Mouse (Mus musculus) natural killer cell, adult 2 months (primary cell): ENCODE results near the gene Dhx30.
A peak's percentile ranks its signal among the peaks of the same experiment; 100 is the strongest.
"Not testable (repeated sequence)": the region's sequence is repeated elsewhere in the genome, so short reads cannot be mapped to it uniquely, and the experiment has no call there.

ENCODE experiments used
- DNase-seq, 2 experiments: peaks; one replicate each; pipeline ENCODE4 v3.0.0; 2022; ENCODE audit warnings: low spot score in 2 of 2

Dhx30 gene

GRCm38 (mm10) chr9:110094761-110095160 is 22.9 kb downstream of the Dhx30 start:
- no peak for DNase-seq

GRCm38 (mm10) chr9:110093303-110093702 is 24.3 kb downstream of the Dhx30 start:
- DNase-seq, result peak; percentile 9 to 23

DNA sequence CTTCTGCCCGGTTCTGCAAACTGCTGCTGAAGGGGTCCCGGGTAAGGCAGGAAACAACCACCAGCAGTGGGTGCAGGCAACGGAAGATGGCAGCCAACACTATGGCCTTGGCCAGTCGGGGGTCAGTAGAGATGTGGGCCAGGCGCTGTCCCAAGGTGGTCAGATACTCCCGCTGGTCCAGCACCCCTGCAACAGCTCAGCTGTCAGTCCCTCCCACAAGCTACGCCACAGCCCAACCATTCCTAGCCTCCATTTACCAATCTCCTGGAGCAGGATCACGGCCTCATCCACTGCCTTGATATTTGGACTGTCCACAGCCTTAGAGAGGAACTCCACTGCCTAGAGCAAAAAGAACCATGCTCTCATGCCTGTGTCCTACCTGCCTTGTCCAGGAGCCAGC is 31.9 kb downstream of the Dhx30 start:
- DNase-seq, result no peak

GRCm38 (mm10) chr9:110084201-110084964 is 33.2 kb downstream of the Dhx30 start:
- no peak for DNase-seq

DNA sequence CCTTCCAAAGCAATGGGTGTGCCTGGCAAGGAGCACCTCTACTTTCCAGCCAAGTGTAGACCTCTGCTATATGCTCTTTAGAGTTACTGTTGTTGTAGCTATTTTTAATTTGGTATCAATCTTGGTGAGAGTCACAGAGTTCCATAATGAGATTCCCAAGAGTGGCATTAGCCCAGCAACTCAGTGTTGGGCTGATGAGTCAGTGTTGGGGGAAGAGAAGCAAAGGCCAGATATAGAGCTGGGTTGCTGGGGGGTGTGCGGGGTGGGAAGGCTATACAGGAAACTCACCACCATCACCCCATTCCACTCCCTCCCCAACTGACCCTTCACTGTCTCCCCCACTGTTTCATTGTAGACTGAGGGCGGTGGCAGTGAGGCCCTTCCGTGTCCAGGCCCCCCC is 36.6 kb downstream of the Dhx30 start:
- no peak for DNase-seq

- not testable (repeated sequence) for DNase-seq
Measured at GRCm38 (mm10) chr9:110076468-110076867, 41.2 kb downstream of the Dhx30 start.

DNA sequence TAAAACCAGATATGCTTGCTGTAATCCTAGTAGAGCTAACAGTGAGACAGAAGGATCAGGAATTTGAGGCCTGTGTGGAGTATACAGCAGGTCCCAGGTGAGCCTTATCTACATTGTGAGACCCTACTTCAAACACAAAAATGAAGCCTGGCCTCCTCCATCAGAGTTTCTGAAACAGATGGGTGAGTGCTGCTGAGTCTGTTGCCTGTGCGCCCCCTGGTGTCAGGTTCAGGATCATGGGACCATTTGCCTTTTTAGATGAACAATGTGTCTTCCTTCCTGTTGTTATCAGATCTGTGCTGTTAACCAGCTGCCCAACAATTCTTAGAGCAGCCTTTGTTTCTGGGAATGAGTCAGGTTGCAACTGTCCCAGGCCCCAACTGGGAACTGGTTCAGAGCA is 45.8 kb downstream of the Dhx30 start:
- peak; percentile 23 to 63 for DNase-seq

DNA sequence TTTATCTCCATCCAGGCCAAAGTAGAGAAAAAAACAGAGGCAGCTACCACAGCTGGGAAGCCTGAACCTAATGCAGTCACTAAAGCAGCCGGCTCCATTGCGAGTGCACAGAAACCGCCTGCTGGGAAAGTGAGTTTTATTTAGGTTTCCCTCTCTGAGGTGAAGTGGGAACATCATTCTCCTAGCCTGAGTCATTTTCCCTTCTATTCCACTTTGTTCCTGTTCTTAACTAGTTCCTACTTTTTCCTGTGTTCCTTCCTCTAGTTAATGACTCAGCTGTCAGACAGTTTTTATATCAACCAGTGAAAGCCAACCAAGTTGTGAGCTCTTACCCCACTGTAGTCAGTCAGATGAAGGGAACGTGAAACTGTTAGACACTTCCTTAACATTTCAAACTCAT is 46.6 kb downstream of the Dhx30 start:
- DNase-seq, result no peak

GRCm38 (mm10) chr9:110070358-110070757 is 47.3 kb downstream of the Dhx30 start:
- no peak for DNase-seq

DNA sequence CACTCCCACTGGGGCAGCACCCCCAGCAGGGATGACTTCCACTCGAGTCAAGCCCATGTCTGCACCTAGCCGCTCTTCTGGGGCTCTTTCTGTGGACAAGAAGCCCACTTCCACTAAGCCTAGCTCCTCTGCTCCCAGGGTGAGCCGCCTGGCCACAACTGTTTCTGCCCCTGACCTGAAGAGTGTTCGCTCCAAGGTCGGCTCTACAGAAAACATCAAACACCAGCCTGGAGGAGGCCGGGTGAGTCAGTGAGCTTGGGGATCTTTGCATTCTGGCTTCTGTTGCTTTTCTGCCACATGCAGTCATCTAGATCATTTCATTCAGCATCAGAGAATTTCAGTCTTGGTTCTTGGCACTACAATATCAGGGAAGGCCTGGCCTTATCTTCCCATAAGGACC is 48.9 kb downstream of the Dhx30 start:
- no peak for DNase-seq

- DNase-seq, result no peak
Measured at GRCm38 (mm10) chr9:110064641-110065040, 53.0 kb downstream of the Dhx30 start.

DNA sequence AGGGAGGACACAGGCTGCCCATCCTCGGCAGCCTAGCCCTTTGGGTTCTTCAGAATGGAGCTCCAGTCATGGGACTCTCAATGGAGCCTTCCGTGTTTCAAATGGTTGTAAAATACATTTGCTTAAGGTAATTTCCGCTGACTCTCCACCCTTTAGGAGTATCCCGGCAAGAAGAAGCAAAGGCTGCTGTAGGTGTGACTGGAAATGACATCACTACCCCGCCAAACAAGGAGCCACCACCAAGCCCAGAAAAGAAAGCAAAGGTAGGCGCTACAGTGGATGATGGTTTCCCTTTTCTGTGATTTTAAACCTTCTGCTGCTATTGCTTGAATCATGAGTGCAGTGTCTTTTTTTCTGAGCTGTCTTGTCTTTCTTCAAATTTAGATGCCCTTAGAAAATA is 54.8 kb downstream of the Dhx30 start:
- DNase-seq, result no peak

- DNase-seq, result no peak
Measured at GRCm38 (mm10) chr9:110062405-110062804, 55.2 kb downstream of the Dhx30 start.

GRCm38 (mm10) chr9:110060761-110061160 is 56.9 kb downstream of the Dhx30 start:
- DNase-seq, result no peak

DNA sequence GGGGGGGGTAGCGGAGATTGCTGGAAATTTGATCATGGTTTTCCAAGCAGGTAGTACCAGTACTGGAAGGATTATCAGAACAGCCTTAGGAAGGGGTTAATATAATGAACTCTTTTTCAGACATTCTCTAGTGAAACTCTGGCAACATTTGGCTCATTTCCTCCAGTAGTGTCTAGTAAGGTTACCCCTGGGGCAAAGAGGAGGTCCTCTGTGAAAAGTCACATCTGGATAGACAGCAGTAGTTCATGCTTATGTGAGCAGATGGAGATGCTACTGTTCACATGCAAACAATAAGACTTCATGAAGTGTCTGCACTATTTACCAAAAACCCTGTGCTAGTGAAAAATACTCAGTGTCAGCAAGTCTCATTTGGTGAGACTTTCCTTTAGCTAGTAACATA is 60.4 kb downstream of the Dhx30 start:
- DNase-seq, result no peak

DNA sequence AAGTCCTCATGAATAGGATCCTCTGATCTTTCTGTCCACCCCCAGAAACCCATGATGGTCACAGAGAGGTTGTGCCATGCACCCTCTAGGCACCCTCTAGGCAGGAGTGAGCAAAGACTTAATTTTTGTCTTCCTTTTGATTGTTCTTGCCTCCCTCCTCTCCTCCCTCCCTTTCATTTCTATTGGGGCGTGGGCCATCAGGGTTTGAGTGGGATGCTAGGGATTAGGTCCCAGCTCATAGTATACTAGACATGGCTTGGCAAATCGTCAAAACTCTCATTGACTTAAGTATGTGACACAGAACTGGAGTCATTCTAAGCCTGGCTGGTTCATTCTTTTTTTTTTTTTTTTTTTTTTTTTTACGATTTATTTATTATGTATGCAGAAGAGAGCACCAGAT is 62.8 kb downstream of the Dhx30 start:
- no peak for DNase-seq

DNA sequence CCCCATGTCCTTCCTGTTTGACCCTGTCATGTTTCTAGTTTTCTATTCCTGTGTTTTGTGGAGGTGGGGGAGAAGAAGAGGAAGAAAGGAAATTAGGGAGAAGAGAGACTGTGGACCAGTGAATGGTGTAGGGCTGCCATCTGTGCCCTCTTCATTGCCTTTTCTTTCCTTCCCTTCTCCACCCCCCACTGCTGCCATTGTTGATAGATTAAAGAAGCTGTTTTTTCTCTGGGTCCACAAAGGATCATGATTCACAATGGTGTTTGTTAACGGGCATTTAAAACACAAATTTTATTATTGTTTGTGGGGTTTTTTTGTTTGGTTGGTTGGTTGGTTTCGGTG is 63.6 kb downstream of the Dhx30 start:
- no peak for DNase-seq

DNA sequence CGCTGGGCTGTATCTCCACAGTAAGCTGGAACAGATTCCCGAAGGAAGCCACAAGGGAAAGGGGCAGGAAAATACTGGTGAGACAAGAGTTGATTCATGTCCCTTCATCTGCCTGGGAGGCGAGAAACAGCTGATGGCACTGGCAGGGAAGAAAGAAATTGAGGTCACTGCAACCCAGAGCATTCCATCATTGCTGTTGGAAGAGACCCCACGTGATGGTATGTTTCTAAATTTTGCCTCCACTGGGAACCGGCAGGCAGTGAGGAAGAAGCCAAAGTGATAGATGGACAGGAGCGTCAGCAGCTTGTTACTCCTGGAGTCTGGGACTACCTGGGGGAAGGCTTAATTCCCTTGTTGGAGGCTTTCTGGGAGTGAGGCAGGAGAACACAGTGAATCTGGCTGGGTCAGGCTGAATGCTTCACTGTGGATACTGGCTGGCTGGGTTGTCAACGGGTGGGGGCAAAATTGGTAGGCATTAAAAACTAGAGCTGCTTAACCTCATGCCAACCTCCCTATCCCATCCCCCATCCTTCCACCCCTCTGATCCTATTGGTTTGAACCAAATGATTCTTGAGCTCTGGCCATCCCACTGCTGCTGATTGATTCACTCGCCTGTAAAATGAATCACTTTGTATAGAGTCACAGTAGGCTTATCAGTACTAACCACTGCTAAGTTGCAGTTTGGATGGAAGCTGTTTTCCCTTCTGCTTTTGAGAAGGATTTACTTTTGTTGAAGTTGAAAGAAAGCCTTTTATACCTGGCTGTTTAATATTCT is 64.1 kb downstream of the Dhx30 start:
- no peak for DNase-seq

GRCm38 (mm10) chr9:110052951-110053304 is 64.7 kb downstream of the Dhx30 start:
- DNase-seq, result no peak

GRCm38 (mm10) chr9:110051869-110052661 is 65.6 kb downstream of the Dhx30 start:
- no peak for DNase-seq

GRCm38 (mm10) chr9:110051184-110051583 is 66.4 kb downstream of the Dhx30 start:
- no peak for DNase-seq

GRCm38 (mm10) chr9:110047857-110048256 is 69.8 kb downstream of the Dhx30 start:
- DNase-seq, result no peak

DNA sequence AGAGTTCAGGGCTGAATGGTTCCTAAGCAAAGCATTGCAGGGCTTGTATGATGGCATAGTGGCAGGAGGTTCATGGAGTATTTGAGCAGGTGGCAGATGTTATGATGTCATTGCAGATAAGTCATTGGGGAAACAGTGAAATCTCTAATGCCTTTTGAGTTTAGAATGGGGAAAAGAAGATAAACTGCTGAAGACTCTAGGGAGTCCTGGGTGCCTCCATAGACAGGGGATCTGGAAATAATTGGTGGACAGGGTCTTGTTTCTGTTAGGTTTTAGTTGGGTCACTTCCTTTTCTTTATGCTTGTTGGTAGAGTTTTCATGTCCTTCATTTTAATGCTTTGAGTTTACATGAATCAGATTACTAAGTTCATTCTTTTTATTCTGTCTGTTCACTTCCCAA is 70.4 kb downstream of the Dhx30 start:
- no peak for DNase-seq
